Mouse (Mus musculus): ENCODE results near the gene Fam107a. TPM values are rescaled to one million over a fixed set of nuclear protein-coding genes. Genes with fewer than 3 reads are reported as not detected.

Fam107a gene
- not detected for total RNA-seq (2023)

GRCm38 (mm10) chr14:8317194-8318097, at the start of gene Fam107a:
Gene Fam107a, minus strand, starts transcription at chr14:8318023.

GRCm38 (mm10) chr14:8259166-8259565, 58.7 kb downstream of the Fam107a start, which contains the start of gene Acox2:
Gene Acox2, minus strand, starts transcription at chr14:8259353.

Other genes starting within 250 kb of the Fam107a start
- gene Rpp14, start 237.7 kb downstream of the Fam107a start, total RNA-seq (2023), result 12.8 TPM
- 60.7 TPM for gene Pxk, start 219.8 kb downstream of the Fam107a start, total RNA-seq (2023)
- gene Pdhb, start 145.0 kb downstream of the Fam107a start, total RNA-seq (2023), result 147 TPM
- 12.8 TPM for gene Kctd6, start 103.9 kb downstream of the Fam107a start, total RNA-seq (2023)
- not detected for gene Acox2, start 58.7 kb downstream of the Fam107a start, total RNA-seq (2023)
- not detected for gene Oit1, start 60.7 kb upstream of the Fam107a start, total RNA-seq (2023)